Mouse (Mus musculus) brown adipose tissue, adult 24 weeks (tissue): Measurements from ENCODE around the gene Rtn4. TPM values are rescaled to one million over a fixed set of nuclear protein-coding genes. Genes with fewer than 3 reads are reported as not detected.
"Not testable (repeated sequence)": the region's sequence is repeated elsewhere in the genome, so short reads cannot be mapped to it uniquely, and the experiment has no call there.

ENCODE experiments used
- H3K27ac ChIP-seq: fragments of 200-500 bp; replicated peaks from 2 replicates; pipeline ENCODE4 v1.5.1; 2012; ENCODE audit warnings: low read depth, mild to moderate bottlenecking, low read length
- H3K4me1 ChIP-seq: fragments of 200-500 bp; 2 replicates; pipeline ENCODE4 v1.6.1; 2012; ENCODE audit warnings: low read length, mixed read lengths; ENCODE audit not compliant: control insufficient read depth, insufficient read depth, insufficient read length
- H3K4me3 ChIP-seq: fragments of 200-500 bp; 2 replicates; pipeline ENCODE4 v1.5.1; 2012; ENCODE audit warnings: low read depth, mild to moderate bottlenecking, low read length, moderate library complexity; ENCODE audit not compliant: insufficient read depth
- polyA plus RNA-seq: library from polyadenylated mRNA; stranded (reverse); fragments of >200 nt; gene quantifications from 2 replicates; pipeline ENCODE4 v1.2.4, GENCODE M21; 2012; ENCODE audit not compliant: missing spikeins, insufficient read depth, insufficient read length

The Rtn4 gene
- polyA plus RNA-seq: 656 and 986 TPM in 2 replicates

GRCm38 (mm10) chr11:29692683-29693272 lies at the start of gene Rtn4:
TSS of gene Rtn4 (plus strand) at chr11:29692947.
- H3K27ac ChIP-seq: peak within 1 kb of the TSS; percentile 85
- H3K4me3 ChIP-seq: peak within 1 kb of the TSS; percentile 93
- no peaks in the 10 kb centered on the region for H3K4me1 ChIP-seq

DNA sequence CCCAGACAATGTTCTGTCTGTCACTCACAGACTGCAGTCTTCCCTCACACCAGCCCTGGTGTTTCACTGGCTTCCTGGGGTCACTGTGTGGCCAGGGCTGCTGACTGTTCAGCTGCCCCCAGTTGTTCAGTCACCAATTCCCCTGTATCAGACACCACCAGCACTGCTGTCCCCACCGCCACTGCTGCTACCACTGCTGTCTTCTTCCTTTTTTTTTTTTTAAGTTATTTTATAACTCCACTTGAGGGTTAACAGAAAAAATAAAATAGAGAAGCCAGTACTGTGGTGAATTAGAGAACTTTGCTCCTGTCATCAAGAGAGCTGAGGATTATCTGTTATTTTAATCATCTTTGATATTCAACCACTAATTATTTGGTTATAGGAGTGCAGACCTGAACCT lies 48.3 kb upstream of the Rtn4 start:
- no peak overlapping the region for H3K27ac ChIP-seq
- H3K4me1 ChIP-seq: no peaks in the 10 kb centered on the region
- no peak overlapping the region for H3K4me3 ChIP-seq

DNA sequence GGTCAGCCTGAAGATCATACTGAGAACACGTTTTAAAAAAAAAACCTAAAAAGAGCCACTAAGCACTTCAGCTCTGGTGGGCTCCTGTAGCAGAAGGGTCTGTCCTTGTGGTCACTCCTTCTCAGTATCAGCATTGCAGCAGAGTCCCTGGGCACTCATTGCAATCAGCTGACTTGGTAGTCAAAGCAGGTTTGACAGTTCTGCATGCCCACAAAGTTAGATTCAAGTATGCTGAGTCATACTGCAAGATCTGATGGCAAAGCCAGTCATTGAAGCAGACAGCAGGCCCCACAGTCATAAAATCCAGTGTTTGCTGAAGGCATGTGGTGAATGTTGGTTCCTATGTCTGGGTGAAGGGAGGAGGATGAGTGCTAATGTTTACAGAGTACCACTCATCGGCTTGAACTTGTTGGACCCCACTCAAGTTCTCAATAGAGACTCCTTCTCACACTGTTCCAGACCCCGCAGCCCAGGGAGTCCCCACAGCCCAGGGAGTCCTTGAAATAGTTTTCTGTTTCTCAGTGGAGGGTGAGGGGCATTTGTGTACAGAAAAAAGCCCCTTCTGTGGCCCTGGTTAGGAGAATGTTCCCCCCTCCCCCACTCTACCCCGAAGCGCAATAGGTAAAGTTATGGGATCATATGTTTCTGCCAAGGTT lies 47.2 kb upstream of the Rtn4 start:
- Histone ChIP-seq H3K4me1 (no peaks in the 10 kb centered on the region), H3K27ac (no peak overlapping the region), H3K4me3 (no peak overlapping the region)

DNA sequence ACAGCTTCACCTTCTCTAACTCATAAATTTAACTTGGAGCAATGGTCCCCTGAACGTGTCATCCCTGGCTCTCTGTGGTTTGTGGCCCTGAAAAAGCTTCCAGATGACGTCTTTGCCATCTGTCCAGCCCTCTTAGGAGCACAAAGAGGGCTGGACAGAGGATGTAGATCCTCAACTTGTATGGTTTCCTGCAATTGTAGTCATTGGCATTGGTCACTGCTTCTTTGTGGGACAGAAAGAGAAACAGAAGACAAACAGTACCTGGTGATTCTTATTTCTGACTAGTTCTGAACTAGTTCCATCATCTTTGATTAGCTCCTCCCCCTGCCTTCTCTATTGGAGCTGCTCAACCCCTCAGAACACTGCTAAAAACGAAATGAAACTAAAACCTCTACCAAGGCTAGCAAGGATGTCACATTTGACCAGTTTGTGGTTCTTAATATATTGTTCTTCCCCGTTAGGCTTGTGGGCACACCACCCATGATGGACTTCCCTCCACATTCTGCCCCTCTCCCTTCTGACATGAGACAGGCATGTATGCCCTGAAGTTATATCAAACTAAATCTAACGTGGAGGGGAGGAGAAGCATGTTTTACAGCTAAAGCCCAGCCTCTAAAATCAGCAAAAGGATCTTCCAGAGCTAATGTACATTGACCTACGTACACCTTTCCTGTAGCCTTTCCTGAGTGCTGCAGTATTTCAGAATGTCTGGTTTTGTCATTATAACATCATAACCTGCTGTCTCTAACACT lies 45.0 kb upstream of the Rtn4 start:
- Histone ChIP-seq H3K4me1 (no peaks in the 10 kb centered on the region), H3K4me3 (peak overlapping the region; percentile 41), H3K27ac (peak overlapping the region; percentile 55)

- not testable (repeated sequence) for H3K27ac ChIP-seq, H3K4me1 ChIP-seq, H3K4me3 ChIP-seq
Measured at GRCm38 (mm10) chr11:29655381-29655780, 37.4 kb upstream of the Rtn4 start.

DNA sequence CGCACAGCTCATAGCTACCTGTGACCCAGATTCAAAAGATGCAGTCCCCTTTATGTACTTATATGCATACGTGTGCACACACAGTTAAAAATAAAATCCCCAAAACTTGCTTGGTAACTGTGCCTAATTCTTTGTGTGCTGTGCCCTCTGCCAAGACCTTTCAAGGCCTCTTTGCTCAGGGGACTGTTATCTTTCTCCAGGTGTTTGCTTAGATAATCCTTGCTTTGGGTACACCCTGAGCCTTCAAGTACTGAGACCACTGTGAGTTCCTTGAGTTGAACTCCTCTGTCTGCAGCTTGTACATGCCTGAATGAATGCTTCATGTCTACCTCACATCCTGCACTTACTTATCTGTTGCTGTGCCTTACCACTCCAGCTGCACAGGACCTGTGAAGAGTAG lies 32.0 kb upstream of the Rtn4 start:
- no peak overlapping the region for H3K4me3 ChIP-seq
- peaks cover 4% of the 10 kb centered on the region; the same call in 1 of the 2 replicates for H3K4me1 ChIP-seq
- H3K27ac ChIP-seq: no peak overlapping the region

DNA sequence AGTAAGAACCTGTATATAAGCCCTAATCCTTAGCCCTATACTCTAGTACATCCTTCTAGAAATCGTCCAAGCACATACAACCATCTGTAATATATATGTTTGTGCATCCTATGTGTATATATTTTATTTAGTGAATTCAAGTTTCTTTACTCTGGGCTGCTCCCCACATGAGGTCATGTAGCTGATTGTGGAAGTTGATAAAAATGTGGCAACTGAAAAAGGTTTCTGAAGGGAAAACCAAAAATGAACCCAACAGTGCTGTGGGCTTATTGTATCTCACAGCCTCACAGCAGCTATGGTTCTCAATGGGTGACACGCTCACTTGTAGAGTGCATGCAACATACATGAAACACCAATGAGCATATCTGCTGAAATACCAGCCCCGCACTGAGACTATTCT lies 25.1 kb upstream of the Rtn4 start:
- Histone ChIP-seq H3K4me3 (no peak overlapping the region), H3K4me1 (no peaks in the 10 kb centered on the region), H3K27ac (no peak overlapping the region)

GRCm38 (mm10) chr11:29669706-29670105 lies 23.0 kb upstream of the Rtn4 start:
- no peak overlapping the region for H3K4me3 ChIP-seq
- no peak overlapping the region for H3K27ac ChIP-seq
- H3K4me1 ChIP-seq: no peaks in the 10 kb centered on the region

- Histone ChIP-seq H3K4me1 (no peaks in the 10 kb centered on the region), H3K27ac (no peak overlapping the region), H3K4me3 (no peak overlapping the region)
Measured at GRCm38 (mm10) chr11:29673359-29673758, 19.4 kb upstream of the Rtn4 start.

DNA sequence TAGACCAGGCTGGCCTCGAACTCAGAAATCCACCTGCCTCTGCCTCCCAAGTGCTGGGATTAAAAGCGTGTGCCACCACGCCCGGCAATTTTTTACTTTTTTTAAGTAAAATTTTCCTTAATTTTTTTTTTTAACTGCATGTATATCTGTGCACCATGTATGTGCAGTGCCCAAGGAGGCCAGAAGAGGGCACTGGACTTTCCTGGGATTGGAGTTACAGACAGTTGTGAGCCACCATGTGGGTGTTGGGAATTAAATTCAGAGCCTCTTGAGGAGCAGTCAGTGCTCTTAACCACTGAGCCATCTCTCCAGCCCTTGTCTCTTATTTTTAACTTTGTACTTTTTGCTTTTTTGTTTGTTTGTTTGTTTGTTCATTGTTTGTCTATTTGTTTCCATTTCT lies 16.0 kb upstream of the Rtn4 start:
- Histone ChIP-seq H3K4me1 (no peaks in the 10 kb centered on the region), H3K27ac (no peak overlapping the region), H3K4me3 (no peak overlapping the region)

DNA sequence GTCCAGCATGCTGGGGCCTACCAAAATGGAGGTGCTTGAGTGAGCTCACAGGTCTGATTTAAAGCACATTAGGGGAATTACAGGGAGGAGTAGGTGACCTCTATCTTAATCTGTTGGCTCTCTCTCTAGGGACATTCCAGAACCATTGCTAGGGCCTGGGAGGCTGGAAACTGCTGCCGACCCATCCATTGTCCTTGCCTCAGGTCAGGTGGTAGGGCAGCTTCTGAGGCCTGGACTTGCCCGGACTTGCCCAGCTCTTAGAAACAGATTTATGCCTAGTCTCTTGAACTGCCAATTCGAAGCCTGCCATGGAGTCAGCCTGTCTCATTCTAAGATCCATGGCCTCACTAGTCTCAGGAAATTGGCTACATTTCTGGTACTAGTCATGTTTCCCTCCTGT lies 12.8 kb upstream of the Rtn4 start:
- Histone ChIP-seq H3K4me3 (no peak overlapping the region), H3K27ac (no peak overlapping the region), H3K4me1 (no peaks in the 10 kb centered on the region)

- no peak overlapping the region for H3K27ac ChIP-seq
- no peak overlapping the region for H3K4me3 ChIP-seq
- H3K4me1 ChIP-seq: no peaks in the 10 kb centered on the region
Measured at GRCm38 (mm10) chr11:29680771-29681170, 12.0 kb upstream of the Rtn4 start.

GRCm38 (mm10) chr11:29684272-29684671 lies 8.5 kb upstream of the Rtn4 start:
- Histone ChIP-seq H3K4me1 (no peaks in the 10 kb centered on the region), H3K27ac (no peak overlapping the region), H3K4me3 (no peak overlapping the region)

DNA sequence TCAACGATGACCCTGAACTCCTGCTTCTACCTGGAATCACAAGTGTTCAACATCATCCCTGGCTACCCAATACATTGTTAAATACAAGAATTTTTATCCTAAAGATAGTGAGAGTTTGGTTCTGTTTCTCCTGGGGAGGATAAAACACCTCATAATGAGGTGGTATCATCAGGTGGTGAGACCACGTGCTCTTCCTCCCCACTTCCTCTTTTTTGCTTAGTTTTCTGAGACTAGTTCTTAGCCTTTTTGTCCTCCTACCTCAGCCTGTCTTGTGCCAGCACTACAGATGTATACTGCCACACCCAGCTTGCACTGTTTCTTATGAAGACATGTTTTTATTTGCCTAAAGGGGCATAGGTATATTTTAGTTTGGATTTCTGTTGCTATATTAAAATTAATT lies 6.6 kb upstream of the Rtn4 start:
- no peak overlapping the region for H3K4me3 ChIP-seq
- H3K27ac ChIP-seq: no peak overlapping the region
- no peaks in the 10 kb centered on the region for H3K4me1 ChIP-seq

DNA sequence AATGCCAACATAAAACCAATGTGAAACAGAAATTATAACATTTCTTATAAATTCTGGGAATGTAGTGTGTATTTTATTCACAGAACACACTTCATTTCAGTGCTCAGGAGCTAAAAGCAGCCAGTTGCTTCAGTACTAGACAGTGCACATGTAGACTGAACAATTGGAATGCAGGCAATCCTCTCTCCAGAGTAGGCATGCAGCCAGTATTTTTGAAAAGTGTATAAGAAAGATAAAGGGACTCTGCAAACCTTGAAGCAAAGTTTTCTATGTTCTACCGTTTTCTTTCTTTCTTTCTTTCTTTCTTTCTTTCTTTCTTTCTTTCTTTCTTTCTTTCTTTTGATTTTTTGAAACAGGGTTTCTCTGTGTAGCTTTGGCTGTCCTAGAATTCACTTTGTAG lies 1.2 kb upstream of the Rtn4 start:
- no peak overlapping the region for H3K27ac ChIP-seq
- H3K4me1 ChIP-seq: no peaks in the 10 kb centered on the region
- H3K4me3 ChIP-seq: no peak overlapping the region
